Mouse (Mus musculus) liver, embryonic 13.5 days (tissue): ENCODE measurements around the gene 3425401B19Rik. TPM values are rescaled to one million over a fixed set of nuclear protein-coding genes. Genes with fewer than 3 reads are reported as not detected.

Experiments used
- ATAC-seq: fragments of 200-750 bp; cut with Nextera tagmentation; 2 replicates; pipeline ENCODE4 v1.8.0; 2017; ENCODE audit warnings: low read depth, mild to moderate bottlenecking, moderate number of reproducible peaks, moderate library complexity
- DNase-seq: peaks from one replicate; pipeline ENCODE4 v3.0.0; 2022
- H3K27ac ChIP-seq: fragments of 300-500 bp; sonication (generic); 2 replicates; pipeline ENCODE4 v1.5.1; 2015; ENCODE audit warnings: moderate library complexity, mild to moderate bottlenecking, inconsistent platforms
- H3K27me3 ChIP-seq: fragments of 300-500 bp; sonication (generic); 2 replicates; pipeline ENCODE4 v1.6.1; 2015; ENCODE audit warnings: mild to moderate bottlenecking, inconsistent platforms
- H3K36me3 ChIP-seq: fragments of 300-500 bp; sonication (generic); 2 replicates; pipeline ENCODE4 v1.6.1; 2015; ENCODE audit warnings: mild to moderate bottlenecking, inconsistent platforms
- H3K4me1 ChIP-seq: fragments of 300-500 bp; sonication (generic); replicated peaks from 2 replicates; pipeline ENCODE4 v1.6.1; 2015; ENCODE audit warnings: inconsistent platforms
- H3K4me2 ChIP-seq: fragments of 300-500 bp; sonication (generic); 2 replicates; pipeline ENCODE4 v1.6.1; 2015; ENCODE audit warnings: inconsistent platforms, mild to moderate bottlenecking, moderate library complexity
- H3K4me3 ChIP-seq: fragments of 300-500 bp; sonication (generic); replicated peaks from 2 replicates; pipeline ENCODE4 v1.5.1; 2015; ENCODE audit warnings: mild to moderate bottlenecking, inconsistent platforms
- H3K9ac ChIP-seq: fragments of 300-500 bp; sonication (generic); 2 replicates; pipeline ENCODE4 v1.6.1; 2015; ENCODE audit warnings: mild to moderate bottlenecking, inconsistent platforms
- H3K9me3 ChIP-seq: fragments of 300-500 bp; sonication (generic); replicated peaks from 2 replicates; pipeline ENCODE4 v1.6.1; 2016; ENCODE audit warnings: inconsistent platforms
- WGBS: fragments of 180-500 bp; shearing (Covaris S2); methylation state at CpG from one replicate; pipeline ENCODE4 v1.1.7; 2015; ENCODE audit not compliant: insufficient replicate concordance; 5-methylcytosine and 5-hydroxymethylcytosine counted together
- polyA plus RNA-seq: library from polyadenylated mRNA; unstranded; fragments of >200 nt; fragmentation: Nextera tagmentation; extraction: Ambion mirVana; gene quantifications from 2 replicates; pipeline ENCODE4 v1.2.1, GENCODE M21; 2015

3425401B19Rik gene
- polyA plus RNA-seq = 0.02 TPM in 2 replicates

- Histone ChIP-seq H3K9me3 (no peaks in the 10 kb centered on the region), H3K27me3 (no peaks in the 10 kb centered on the region), H3K9ac (no peak within 1 kb of the TSS), H3K4me3 (no peak within 1 kb of the TSS), H3K4me2 (no peak within 1 kb of the TSS), H3K36me3 (no peaks in the 10 kb centered on the region), H3K27ac (no peak within 1 kb of the TSS), H3K4me1 (0 out of 2 replicates have a peak, but pooled peaks cover 3% of the 10 kb centered on the region)
- ATAC-seq (no peak), DNase-seq (no peak)
- 39% methylated on average over 16 of the region's 16 CpGs for WGBS
Measured at GRCm38 (mm10) chr14:32685124-32685826, at the start of gene 3425401B19Rik. 3425401B19Rik (minus strand) TSS chr14:32685293.

- Histone ChIP-seq H3K9ac (no peak overlapping the region), H3K27me3 (no peaks in the 10 kb centered on the region), H3K4me1 (no peaks in the 10 kb centered on the region), H3K4me3 (no peak overlapping the region), H3K27ac (no peak overlapping the region), H3K36me3 (no peaks in the 10 kb centered on the region), H3K4me2 (no peak overlapping the region), H3K9me3 (no peaks in the 10 kb centered on the region)
- DNase-seq (no peak), ATAC-seq (no peak)
- 24% methylated on average over 6 of the region's 6 CpGs for WGBS
Measured at GRCm38 (mm10) chr14:32732961-32733360, 47.9 kb upstream of the 3425401B19Rik start.

GRCm38 (mm10) chr14:32726864-32727263 is 41.8 kb upstream of the 3425401B19Rik start:
- Histone ChIP-seq H3K4me1 (no peaks in the 10 kb centered on the region), H3K4me3 (no peak overlapping the region), H3K36me3 (no peaks in the 10 kb centered on the region), H3K9ac (no peak overlapping the region), H3K9me3 (no peaks in the 10 kb centered on the region), H3K4me2 (no peak overlapping the region), H3K27ac (no peak overlapping the region), H3K27me3 (no peaks in the 10 kb centered on the region)
- DNase-seq (no peak), ATAC-seq (no peak)

GRCm38 (mm10) chr14:32721461-32721860 is 36.4 kb upstream of the 3425401B19Rik start:
- Histone ChIP-seq H3K27me3 (no peaks in the 10 kb centered on the region), H3K36me3 (no peaks in the 10 kb centered on the region), H3K9ac (no peak overlapping the region), H3K4me1 (no peaks in the 10 kb centered on the region), H3K4me2 (no peak overlapping the region), H3K9me3 (no peaks in the 10 kb centered on the region), H3K4me3 (no peak overlapping the region), H3K27ac (no peak overlapping the region)
- 20% methylated on average over 1 of the region's 1 CpGs for WGBS
- ATAC-seq (no peak), DNase-seq (no peak)

- H3K9ac ChIP-seq = no peak overlapping the region
- H3K4me2 ChIP-seq = no peak overlapping the region
Measured at GRCm38 (mm10) chr14:32716763-32717439, 31.8 kb upstream of the 3425401B19Rik start.

GRCm38 (mm10) chr14:32715489-32715888 is 30.4 kb upstream of the 3425401B19Rik start:
- H3K9ac ChIP-seq = no peak overlapping the region
- H3K9me3 ChIP-seq = no peaks in the 10 kb centered on the region
- DNase-seq = no peak
- no peak for ATAC-seq
- H3K27me3 ChIP-seq = no peaks in the 10 kb centered on the region
- no peaks in the 10 kb centered on the region for H3K36me3 ChIP-seq
- no peak overlapping the region for H3K27ac ChIP-seq
- H3K4me1 ChIP-seq = no peaks in the 10 kb centered on the region
- 76% methylated on average over 2 of the region's 2 CpGs for WGBS
- no peak overlapping the region for H3K4me3 ChIP-seq
- H3K4me2 ChIP-seq = no peak overlapping the region

More at GRCm38 (mm10) chr14:32716763-32717439, 31.8 kb upstream of the 3425401B19Rik start:
- DNase-seq = no peak
- no peaks in the 10 kb centered on the region for H3K9me3 ChIP-seq
- no peak overlapping the region for H3K4me3 ChIP-seq
- ATAC-seq = no peak
- 36% methylated on average over 6 of the region's 6 CpGs for WGBS
- H3K27ac ChIP-seq = no peak overlapping the region
- no peaks in the 10 kb centered on the region for H3K4me1 ChIP-seq
- no peaks in the 10 kb centered on the region for H3K36me3 ChIP-seq
- H3K27me3 ChIP-seq = no peaks in the 10 kb centered on the region

GRCm38 (mm10) chr14:32715076-32715475 is 30.0 kb upstream of the 3425401B19Rik start:
- no peak overlapping the region for H3K27ac ChIP-seq
- ATAC-seq (no peak), DNase-seq (no peak)
- H3K4me1 ChIP-seq = no peaks in the 10 kb centered on the region
- no peaks in the 10 kb centered on the region for H3K36me3 ChIP-seq
- no peak overlapping the region for H3K4me3 ChIP-seq
- no peaks in the 10 kb centered on the region for H3K27me3 ChIP-seq
- no peaks in the 10 kb centered on the region for H3K9me3 ChIP-seq
- H3K9ac ChIP-seq = no peak overlapping the region
- no peak overlapping the region for H3K4me2 ChIP-seq
- WGBS = 67% methylated on average over 6 of the region's 6 CpGs

GRCm38 (mm10) chr14:32709861-32710260 is 24.8 kb upstream of the 3425401B19Rik start:
- Histone ChIP-seq H3K27me3 (no peaks in the 10 kb centered on the region), H3K9ac (no peak overlapping the region), H3K9me3 (no peaks in the 10 kb centered on the region), H3K27ac (no peak overlapping the region), H3K4me2 (no peak overlapping the region), H3K4me1 (no peaks in the 10 kb centered on the region), H3K36me3 (no peaks in the 10 kb centered on the region), H3K4me3 (no peak overlapping the region)
- no peak for ATAC-seq
- no peak for DNase-seq
- 77% methylated on average over 6 of the region's 6 CpGs for WGBS

- no peak overlapping the region for H3K4me3 ChIP-seq
- no peaks in the 10 kb centered on the region for H3K4me1 ChIP-seq
- no peak for ATAC-seq
- H3K9ac ChIP-seq = no peak overlapping the region
- no peak overlapping the region for H3K4me2 ChIP-seq
- H3K9me3 ChIP-seq = no peaks in the 10 kb centered on the region
- no peak for DNase-seq
- H3K27ac ChIP-seq = no peak overlapping the region
- WGBS = 75% methylated on average over 7 of the region's 7 CpGs
- H3K36me3 ChIP-seq = no peaks in the 10 kb centered on the region
- no peaks in the 10 kb centered on the region for H3K27me3 ChIP-seq
Measured at GRCm38 (mm10) chr14:32708756-32709155, 23.7 kb upstream of the 3425401B19Rik start.

GRCm38 (mm10) chr14:32707938-32708337 is 22.8 kb upstream of the 3425401B19Rik start:
- DNase-seq (no peak), ATAC-seq (no peak)
- no peaks in the 10 kb centered on the region for H3K27me3 ChIP-seq
- no peak overlapping the region for H3K4me2 ChIP-seq
- no peak overlapping the region for H3K27ac ChIP-seq
- no peaks in the 10 kb centered on the region for H3K9me3 ChIP-seq
- no peaks in the 10 kb centered on the region for H3K4me1 ChIP-seq
- 71% methylated on average over 8 of the region's 8 CpGs for WGBS
- H3K9ac ChIP-seq = no peak overlapping the region
- H3K4me3 ChIP-seq = no peak overlapping the region
- no peaks in the 10 kb centered on the region for H3K36me3 ChIP-seq

- Histone ChIP-seq H3K4me2 (no peak overlapping the region), H3K4me3 (no peak overlapping the region), H3K27ac (no peak overlapping the region), H3K9me3 (no peaks in the 10 kb centered on the region), H3K9ac (no peak overlapping the region), H3K36me3 (no peaks in the 10 kb centered on the region), H3K27me3 (no peaks in the 10 kb centered on the region), H3K4me1 (no peaks in the 10 kb centered on the region)
- ATAC-seq (no peak), DNase-seq (no peak)
- WGBS = 29% methylated on average over 8 of the region's 8 CpGs
Measured at GRCm38 (mm10) chr14:32700972-32701371, 15.9 kb upstream of the 3425401B19Rik start.

GRCm38 (mm10) chr14:32698556-32698955 is 13.5 kb upstream of the 3425401B19Rik start:
- WGBS = 20% methylated on average over 3 of the region's 3 CpGs
- Histone ChIP-seq H3K9ac (no peak overlapping the region), H3K9me3 (no peaks in the 10 kb centered on the region), H3K36me3 (no peaks in the 10 kb centered on the region), H3K27me3 (no peaks in the 10 kb centered on the region), H3K27ac (no peak overlapping the region), H3K4me1 (no peaks in the 10 kb centered on the region), H3K4me2 (no peak overlapping the region), H3K4me3 (no peak overlapping the region)
- DNase-seq = no peak
- ATAC-seq = no peak
